Mouse (Mus musculus) kidney, postnatal 10 days (tissue): ENCODE results near the gene Olfr624.
"Not testable (repeated sequence)": the region's sequence is repeated elsewhere in the genome, so short reads cannot be mapped to it uniquely, and the experiment has no call there.

Experiments
- DNase-seq: peaks from one replicate; pipeline ENCODE4 v3.0.0; 2021; ENCODE audit warnings: mixed read lengths

The Olfr624 gene

GRCm38 (mm10) chr7:103671091-103671490 lies at the start of gene Olfr624:
Olfr624 (minus strand) TSS chr7:103671191.
- DNase-seq = no peak

GRCm38 (mm10) chr7:103716398-103716797 lies 45.4 kb upstream of the Olfr624 start:
- DNase-seq = not testable (repeated sequence)

DNA sequence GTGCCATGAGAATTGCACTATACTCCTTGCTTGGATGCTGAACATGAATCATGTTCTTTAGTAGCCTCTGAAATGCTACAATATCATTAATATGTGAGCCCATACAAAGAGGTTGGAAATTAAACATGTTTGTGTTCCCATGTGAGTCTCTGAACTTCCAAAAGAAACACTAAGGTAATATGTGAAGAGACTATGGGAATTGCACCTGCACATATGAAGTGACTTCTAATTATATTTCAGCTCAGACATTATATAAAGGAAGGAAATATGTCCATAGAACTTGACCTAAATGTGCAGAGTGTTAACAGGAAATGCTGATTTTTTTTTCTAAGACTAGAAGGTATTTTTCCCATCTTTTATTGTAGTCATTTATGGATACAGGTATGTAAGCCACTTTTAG lies 43.4 kb upstream of the Olfr624 start, which contains the start of gene Olfr243:
Olfr243 (plus strand) TSS at position 301 of the 400 bp plus-strand sequence.
- DNase-seq = no peak

DNA sequence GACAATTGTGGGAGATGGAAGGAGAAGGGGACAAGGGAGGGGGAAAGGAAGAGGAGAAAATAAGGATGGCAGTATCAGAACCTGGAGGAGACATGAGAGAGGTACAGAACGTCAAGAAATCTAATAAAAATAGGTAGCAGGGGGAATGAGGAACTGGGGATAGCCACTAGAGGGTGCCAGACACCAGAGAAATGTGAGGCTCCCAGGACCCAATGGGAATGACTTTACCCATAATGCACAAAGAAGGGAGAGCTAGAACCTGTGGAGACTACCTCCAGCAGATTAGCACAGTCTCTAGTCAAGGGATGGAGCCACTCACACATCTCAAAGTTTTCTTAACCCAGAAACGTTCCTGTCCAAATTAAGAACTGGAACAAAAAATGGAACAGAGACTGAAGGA lies 41.0 kb upstream of the Olfr624 start:
- no peak for DNase-seq

DNA sequence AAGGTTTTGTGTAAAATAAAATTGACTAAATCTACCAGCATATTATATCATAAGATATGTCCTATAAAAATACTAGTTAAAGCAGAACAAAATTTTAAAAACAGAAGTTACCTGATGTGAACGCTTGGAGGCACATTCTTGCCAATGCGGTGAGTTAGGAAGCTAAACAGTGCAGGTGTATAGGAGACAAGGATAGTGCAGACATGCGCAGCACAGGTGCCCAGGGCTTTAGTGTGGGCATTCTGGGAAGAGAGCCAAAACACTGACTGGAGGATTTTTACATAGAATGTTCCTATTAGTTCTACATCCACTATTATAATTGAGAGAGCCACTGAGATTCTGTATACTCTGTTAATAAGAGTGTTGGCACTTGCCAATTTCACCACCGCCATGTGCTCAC lies 28.5 kb upstream of the Olfr624 start:
- DNase-seq = no peak

- no peak for DNase-seq
Observed at GRCm38 (mm10) chr7:103682420-103682819, 11.4 kb upstream of the Olfr624 start, which contains the start of gene Olfr625-ps1. Olfr625-ps1 (plus strand) TSS chr7:103682720.

DNA sequence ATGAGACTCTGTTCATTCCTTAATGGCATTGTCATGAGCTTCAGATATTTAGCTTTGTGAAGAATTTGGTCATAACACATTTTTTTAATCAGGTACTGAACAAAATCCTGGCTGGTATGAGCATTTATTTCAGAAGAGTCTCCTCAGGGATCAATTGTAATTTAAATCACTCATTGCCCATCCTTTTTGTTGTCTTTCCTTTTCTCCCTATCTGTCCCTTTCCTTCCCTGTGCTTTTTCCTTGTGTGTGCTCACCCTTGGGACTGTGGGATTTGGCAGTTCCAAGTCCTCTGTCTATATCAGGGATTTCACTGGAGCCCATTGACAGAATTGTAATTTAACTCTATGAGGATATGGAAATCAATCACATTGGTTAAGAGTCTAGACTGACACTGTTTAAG lies 7.4 kb downstream of the Olfr624 start, which contains the start of gene Olfr623:
Olfr623 (minus strand) TSS at position 101 of the 400 bp plus-strand sequence.
- DNase-seq = no peak

- no peak for DNase-seq
Observed at GRCm38 (mm10) chr7:103644070-103644469, 26.9 kb downstream of the Olfr624 start.

- DNase-seq = no peak
Observed at GRCm38 (mm10) chr7:103642602-103643001, 28.4 kb downstream of the Olfr624 start, which contains the start of gene Olfr622. Olfr622 (minus strand) TSS chr7:103642702.

- no peak for DNase-seq
Observed at GRCm38 (mm10) chr7:103636795-103637194, 34.2 kb downstream of the Olfr624 start.
